Mouse (Mus musculus): ENCODE results near the gene Fam129b. TPM values are rescaled to one million over a fixed set of nuclear protein-coding genes. Genes with fewer than 3 reads are reported as not detected.

The Fam129b gene
- polyA plus RNA-seq, 1 experiment from 2014 or later, result 48.8 TPM

GRCm38 (mm10) chr2:32962875-32963220 is 86.9 kb downstream of the Fam129b start:
- peak overlapping the region; percentile 92 for H3K27ac ChIP-seq
- ATAC-seq (ENCODE audit: insufficient number of reproducible peaks, insufficient read depth, low FRiP score, low TSS enrichment), result no peak
- no peaks in the 10 kb centered on the region for H3K9me3 ChIP-seq
- H3K36me3 ChIP-seq, result peaks cover 26% of the 10 kb centered on the region
- no peaks in the 10 kb centered on the region for H3K27me3 ChIP-seq
- peak overlapping the region; percentile 92 for H3K9ac ChIP-seq
- 7% methylated on average over 9 of the region's 9 CpGs for WGBS
- peaks cover 41% of the 10 kb centered on the region for H3K4me1 ChIP-seq
- peak overlapping the region; percentile 87 for H3K4me3 ChIP-seq
- H3K4me2 ChIP-seq (replicated peaks), result peak overlapping the region; percentile 78

GRCm38 (mm10) chr2:32963544-32963943 is 87.6 kb downstream of the Fam129b start:
- H3K27me3 ChIP-seq, result no peaks in the 10 kb centered on the region
- H3K4me1 ChIP-seq, result peaks cover 42% of the 10 kb centered on the region
- peaks cover 26% of the 10 kb centered on the region for H3K36me3 ChIP-seq
- H3K9me3 ChIP-seq, result no peaks in the 10 kb centered on the region
- ATAC-seq (ENCODE audit: insufficient number of reproducible peaks, insufficient read depth, low FRiP score, low TSS enrichment), result no peak
- no peak overlapping the region for H3K27ac ChIP-seq
- peak overlapping the region; percentile 92; the same call in 1 of the 2 replicates for H3K9ac ChIP-seq
- peak overlapping the region; percentile 78 for H3K4me2 ChIP-seq (replicated peaks)
- 71% methylated on average over 4 of the region's 4 CpGs for WGBS
- H3K4me3 ChIP-seq, result peak overlapping the region; percentile 87

- H3K36me3 ChIP-seq, result peaks cover 26% of the 10 kb centered on the region
- no peak for ATAC-seq (ENCODE audit: insufficient number of reproducible peaks, insufficient read depth, low FRiP score, low TSS enrichment)
- no peak overlapping the region for H3K27ac ChIP-seq
- WGBS, result 69% methylated on average over 1 of the region's 1 CpGs
- H3K4me1 ChIP-seq, result peaks cover 42% of the 10 kb centered on the region
- H3K4me3 ChIP-seq, result no peak overlapping the region
- peak overlapping the region; percentile 92; the same call in 1 of the 2 replicates for H3K9ac ChIP-seq
- peak overlapping the region; percentile 78; the same call in 1 of the 2 replicates for H3K4me2 ChIP-seq (replicated peaks)
- H3K9me3 ChIP-seq, result no peaks in the 10 kb centered on the region
- no peaks in the 10 kb centered on the region for H3K27me3 ChIP-seq
Measured at GRCm38 (mm10) chr2:32963981-32964380, 88.1 kb downstream of the Fam129b start.

GRCm38 (mm10) chr2:32964659-32965457 is 88.9 kb downstream of the Fam129b start:
- H3K27ac ChIP-seq, result peak overlapping the region; percentile 36; the same call in 1 of the 2 replicates
- H3K4me3 ChIP-seq, result no peak overlapping the region
- peaks cover 42% of the 10 kb centered on the region for H3K4me1 ChIP-seq
- no peak for ATAC-seq (ENCODE audit: insufficient number of reproducible peaks, insufficient read depth, low FRiP score, low TSS enrichment)
- no peak overlapping the region for H3K4me2 ChIP-seq (replicated peaks)
- no peaks in the 10 kb centered on the region for H3K9me3 ChIP-seq
- 34% methylated on average over 10 of the region's 10 CpGs for whole genome bisulfite sequencing
- no peaks in the 10 kb centered on the region for H3K27me3 ChIP-seq
- H3K36me3 ChIP-seq, result peaks cover 26% of the 10 kb centered on the region
- 0 out of 2 replicates have a peak overlapping the region, but pooled peaks have one; percentile 1 for H3K9ac ChIP-seq

GRCm38 (mm10) chr2:32965511-32966183 is 89.7 kb downstream of the Fam129b start:
- peak overlapping the region; percentile 81 for H3K4me2 ChIP-seq (replicated peaks)
- peaks cover 26% of the 10 kb centered on the region for H3K36me3 ChIP-seq
- no peak for ATAC-seq (ENCODE audit: insufficient number of reproducible peaks, insufficient read depth, low FRiP score, low TSS enrichment)
- 14% methylated on average over 7 of the region's 7 CpGs for WGBS
- no peak overlapping the region for H3K27ac ChIP-seq
- H3K9ac ChIP-seq, result no peak overlapping the region; the same call in 1 of the 2 replicates
- H3K9me3 ChIP-seq, result no peaks in the 10 kb centered on the region
- no peaks in the 10 kb centered on the region for H3K27me3 ChIP-seq
- peaks cover 38% of the 10 kb centered on the region for H3K4me1 ChIP-seq
- H3K4me3 ChIP-seq, result no peak overlapping the region; the same call in 1 of the 2 replicates

GRCm38 (mm10) chr2:32966184-32966688 is 90.3 kb downstream of the Fam129b start:
- WGBS, result 9% methylated on average over 13 of the region's 13 CpGs
- H3K36me3 ChIP-seq, result peaks cover 26% of the 10 kb centered on the region
- H3K4me2 ChIP-seq (replicated peaks), result peak overlapping the region; percentile 81
- ATAC-seq (ENCODE audit: insufficient number of reproducible peaks, insufficient read depth, low FRiP score, low TSS enrichment), result no peak
- H3K27me3 ChIP-seq, result no peaks in the 10 kb centered on the region
- no peaks in the 10 kb centered on the region for H3K9me3 ChIP-seq
- peaks cover 32% of the 10 kb centered on the region for H3K4me1 ChIP-seq
- H3K27ac ChIP-seq, result peak overlapping the region; percentile 88
- peak overlapping the region; percentile 67 for H3K9ac ChIP-seq
- peak overlapping the region; percentile 49 for H3K4me3 ChIP-seq

- peak; percentile 78 for ATAC-seq (ENCODE audit: insufficient number of reproducible peaks, insufficient read depth, low FRiP score, low TSS enrichment)
- Histone ChIP-seq H3K27me3 (no peaks in the 10 kb centered on the region), H3K27ac (peak overlapping the region; percentile 88), H3K4me2 (replicated peaks) (peak overlapping the region; percentile 81), H3K9me3 (no peaks in the 10 kb centered on the region), H3K4me1 (peaks cover 32% of the 10 kb centered on the region), H3K9ac (peak overlapping the region; percentile 67), H3K36me3 (peaks cover 26% of the 10 kb centered on the region), H3K4me3 (peak overlapping the region; percentile 49)
- under 1% methylated on average over 55 of the region's 55 CpGs for WGBS
Measured at GRCm38 (mm10) chr2:32966689-32967631, 91.0 kb downstream of the Fam129b start.

- no peak for ATAC-seq (ENCODE audit: insufficient number of reproducible peaks, insufficient read depth, low FRiP score, low TSS enrichment)
- no peak overlapping the region for H3K27ac ChIP-seq
- peak overlapping the region; percentile 49 for H3K4me3 ChIP-seq
- WGBS, result 82% methylated on average over 9 of the region's 9 CpGs
- H3K4me1 ChIP-seq, result peaks cover 26% of the 10 kb centered on the region
- 0 out of 2 replicates have a peak overlapping the region, but pooled peaks have one; percentile 67 for H3K9ac ChIP-seq
- no peaks in the 10 kb centered on the region for H3K27me3 ChIP-seq
- peak overlapping the region; percentile 81; the same call in 1 of the 2 replicates for H3K4me2 ChIP-seq (replicated peaks)
- H3K36me3 ChIP-seq, result peaks cover 18% of the 10 kb centered on the region
- no peaks in the 10 kb centered on the region for H3K9me3 ChIP-seq
Measured at GRCm38 (mm10) chr2:32968024-32968614, 92.2 kb downstream of the Fam129b start.

GRCm38 (mm10) chr2:32969326-32969725 is 93.4 kb downstream of the Fam129b start:
- Histone ChIP-seq H3K9ac (no peak overlapping the region), H3K4me1 (peaks cover 17% of the 10 kb centered on the region), H3K36me3 (peaks cover 15% of the 10 kb centered on the region), H3K4me2 (replicated peaks) (no peak overlapping the region), H3K4me3 (no peak overlapping the region), H3K27ac (no peak overlapping the region), H3K9me3 (no peaks in the 10 kb centered on the region), H3K27me3 (no peaks in the 10 kb centered on the region)
- no peak for ATAC-seq (ENCODE audit: insufficient number of reproducible peaks, insufficient read depth, low FRiP score, low TSS enrichment)
- WGBS, result 86% methylated on average over 8 of the region's 8 CpGs

- Histone ChIP-seq H3K4me3 (no peak overlapping the region), H3K36me3 (peaks cover 27% of the 10 kb centered on the region), H3K4me1 (peaks cover 8% of the 10 kb centered on the region; the same call in 1 of the 2 replicates), H3K27me3 (no peaks in the 10 kb centered on the region), H3K9me3 (no peaks in the 10 kb centered on the region), H3K4me2 (replicated peaks) (no peak overlapping the region), H3K27ac (no peak overlapping the region), H3K9ac (no peak overlapping the region)
- WGBS, result 48% methylated on average over 9 of the region's 9 CpGs
- no peak for ATAC-seq (ENCODE audit: insufficient number of reproducible peaks, insufficient read depth, low FRiP score, low TSS enrichment)
Measured at GRCm38 (mm10) chr2:32971235-32971634, 95.3 kb downstream of the Fam129b start.
